Mouse (Mus musculus): ENCODE results near the gene Akt1. TPM values are rescaled to one million over a fixed set of nuclear protein-coding genes. Genes with fewer than 3 reads are reported as not detected.

The Akt1 gene
- total RNA-seq, 1 experiment from 2014 or later = 413 TPM

GRCm38 (mm10) chr12:112627097-112627881, 47.4 kb downstream of the Akt1 start:
- no peak for DNase-seq

GRCm38 (mm10) chr12:112626455-112626854, 48.2 kb downstream of the Akt1 start:
- DNase-seq = no peak

GRCm38 (mm10) chr12:112625700-112626099, 49.0 kb downstream of the Akt1 start:
- no peak for DNase-seq

- DNase-seq = peak; percentile 65
These were observed 50.9 kb downstream of the Akt1 start for GRCm38 (mm10) chr12:112623742-112624141.

GRCm38 (mm10) chr12:112621900-112622299, 52.8 kb downstream of the Akt1 start:
- DNase-seq = no peak

GRCm38 (mm10) chr12:112620354-112621061, 54.2 kb downstream of the Akt1 start:
- DNase-seq = no peak

GRCm38 (mm10) chr12:112619686-112620353, 54.9 kb downstream of the Akt1 start, which contains the start of gene Adssl1:
TSS of gene Adssl1 (plus strand) at chr12:112620045.
- DNase-seq = peak; percentile 73

GRCm38 (mm10) chr12:112618981-112619685, 55.6 kb downstream of the Akt1 start:
- DNase-seq = no peak

GRCm38 (mm10) chr12:112617898-112618380, 56.7 kb downstream of the Akt1 start:
- peak; percentile 64 for DNase-seq

GRCm38 (mm10) chr12:112617184-112617583, 57.5 kb downstream of the Akt1 start:
- DNase-seq = peak; percentile 42

- DNase-seq = no peak
These were observed 58.0 kb downstream of the Akt1 start for GRCm38 (mm10) chr12:112616668-112617067.

- no peak for DNase-seq
These were observed 65.7 kb downstream of the Akt1 start for GRCm38 (mm10) chr12:112609031-112609430.

GRCm38 (mm10) chr12:112606998-112607397, 67.7 kb downstream of the Akt1 start:
- DNase-seq = no peak

- peak; percentile 85 for DNase-seq
These were observed 68.9 kb downstream of the Akt1 start for GRCm38 (mm10) chr12:112605766-112606165.

GRCm38 (mm10) chr12:112604709-112605649, 69.7 kb downstream of the Akt1 start:
- DNase-seq = no peak

GRCm38 (mm10) chr12:112604022-112604421, 70.7 kb downstream of the Akt1 start:
- no peak for DNase-seq

All from adrenal gland, postnatal 25 days (tissue).